ENCODE assay signal across 29 mouse cellular contexts in genomic region chr2:159079836-159080235, GRCm38 (mm10).
"Had no signal": no experiment of that assay in that cellular context is flagged by ENCODE, and none has a peak within 500 bp of the region (broad histone marks: within the 10 kb centered on the region; RNA-seq: fewer than 3 reads in every experiment).

No protein-coding gene starts in this region.

- H3K4me1 ChIP-seq: limb, embryonic 10.5 days; limb, embryonic 12.5 days; limb, embryonic 13.5 days; limb, embryonic 15.5 days; liver, embryonic 12.5 days; liver, embryonic 13.5 days; liver, embryonic 15.5 days; megakaryocyte, embryonic 14.5 days; midbrain, embryonic 10.5 days; midbrain, embryonic 12.5 days; midbrain, embryonic 13.5 days; neural tube, embryonic 12.5 days; neural tube, embryonic 13.5 days had no signal

- H3K9me3 ChIP-seq: limb, embryonic 10.5 days; limb, embryonic 12.5 days; limb, embryonic 15.5 days; liver, embryonic 12.5 days; liver, embryonic 13.5 days; liver, embryonic 15.5 days; lung, embryonic 15.5 days; midbrain, embryonic 10.5 days; midbrain, embryonic 12.5 days; midbrain, embryonic 13.5 days; midbrain, embryonic 15.5 days; neural tube, embryonic 12.5 days; neural tube, embryonic 13.5 days had no signal

- H3K27me3 ChIP-seq: liver, embryonic 12.5 days; liver, embryonic 13.5 days; liver, embryonic 15.5 days; lung, embryonic 15.5 days; megakaryocyte, embryonic 14.5 days; midbrain, embryonic 13.5 days; midbrain, embryonic 15.5 days had no signal

- H3K4me2 ChIP-seq: limb, embryonic 12.5 days; limb, embryonic 13.5 days; limb, embryonic 15.5 days; liver, embryonic 11.5 days; liver, embryonic 12.5 days; liver, embryonic 13.5 days; liver, embryonic 15.5 days; lung, embryonic 14.5 days; lung, embryonic 15.5 days; midbrain, embryonic 12.5 days; midbrain, embryonic 13.5 days; midbrain, embryonic 15.5 days; neural tube, embryonic 12.5 days; neural tube, embryonic 13.5 days had no signal

- H3K27ac ChIP-seq: limb, embryonic 10.5 days; limb, embryonic 12.5 days; limb, embryonic 13.5 days; limb, embryonic 15.5 days; liver, embryonic 12.5 days; liver, embryonic 13.5 days; liver, embryonic 14.5 days; liver, embryonic 15.5 days; lung, embryonic 15.5 days; macrophage; midbrain, embryonic 10.5 days; midbrain, embryonic 12.5 days; midbrain, embryonic 13.5 days; midbrain, embryonic 15.5 days; neural tube, embryonic 12.5 days; neural tube, embryonic 13.5 days had no signal

- H3K36me3 ChIP-seq: limb, embryonic 10.5 days; limb, embryonic 12.5 days; limb, embryonic 13.5 days; limb, embryonic 15.5 days; liver, embryonic 12.5 days; liver, embryonic 13.5 days; liver, embryonic 15.5 days; lung, embryonic 15.5 days; midbrain, embryonic 10.5 days; midbrain, embryonic 12.5 days; midbrain, embryonic 13.5 days; midbrain, embryonic 15.5 days; neural tube, embryonic 12.5 days; neural tube, embryonic 13.5 days had no signal

- H3K4me3 ChIP-seq: limb, embryonic 10.5 days; limb, embryonic 12.5 days; limb, embryonic 13.5 days; limb, embryonic 15.5 days; liver, embryonic 12.5 days; liver, embryonic 13.5 days; liver, embryonic 15.5 days; lung, embryonic 15.5 days; megakaryocyte, embryonic 14.5 days; midbrain, embryonic 10.5 days; midbrain, embryonic 12.5 days; midbrain, embryonic 13.5 days; midbrain, embryonic 15.5 days; myocyte; neural tube, embryonic 12.5 days; neural tube, embryonic 13.5 days had no signal

- H3K9ac ChIP-seq: limb, embryonic 12.5 days; limb, embryonic 13.5 days; limb, embryonic 15.5 days; liver, embryonic 12.5 days; liver, embryonic 13.5 days; liver, embryonic 14.5 days; liver, embryonic 15.5 days; liver, postnatal 0 days; lung, embryonic 14.5 days; lung, embryonic 15.5 days; midbrain, embryonic 12.5 days; midbrain, embryonic 13.5 days; midbrain, embryonic 15.5 days; neural tube, embryonic 12.5 days; neural tube, embryonic 13.5 days had no signal

- DNase-seq: left cerebral cortex, postnatal 4 days; liver; liver, embryonic 13.5 days; liver, postnatal 0 days; lung, adult 2 months; lung, embryonic 14.5 days; lung, postnatal 10 days; lung, postnatal 14 days; lung, postnatal 36 days; lung, postnatal 4 days; midbrain, embryonic 14.5 days had no signal

- ATAC-seq: liver, embryonic 12.5 days; liver, postnatal 0 days; midbrain, embryonic 13.5 days; midbrain, embryonic 15.5 days had no signal
